Mouse (Mus musculus): ENCODE measurements around the gene Gzmk. TPM values are rescaled to one million over a fixed set of nuclear protein-coding genes. Genes with fewer than 3 reads are reported as not detected.

Gene Gzmk
- total RNA-seq, 1 experiment, result not detected

- 0 out of 4 replicates have a peak, but pooled peaks cover 0 to 2% of the 10 kb centered on the region in 2 experiments for H3K4me1 ChIP-seq (ENCODE audit: control insufficient read depth in 2 of 2, insufficient read depth in 2 of 2, low read length in 2 of 2, poor library complexity in 1 of 2)
- no peak for TF ChIP-seq ZNF384 (IDR thresholded peaks at IDR 0.05; ENCODE audit: low read depth, low read length)
- TF ChIP-seq HCFC1 (IDR thresholded peaks at IDR 0.05; ENCODE audit: borderline replicate concordance, insufficient read depth, low read length), result no peak
- TF ChIP-seq CHD2 (IDR thresholded peaks at IDR 0.05; ENCODE audit: low read depth, low read length), result no peak
- no peak for TF ChIP-seq ZC3H11A (IDR thresholded peaks at IDR 0.05; ENCODE audit: borderline replicate concordance, low read depth, low read length)
- no peak for TF ChIP-seq MAFK (IDR thresholded peaks at IDR 0.05; ENCODE audit: insufficient read depth, low read depth, low read length)
- DNase-seq (ENCODE audit: low read depth, low spot score), result no peak
- H3K4me3 ChIP-seq (ENCODE audit: insufficient read depth in 1 of 2, low read depth in 1 of 2, low read length in 2 of 2, poor library complexity in 1 of 2, severe bottlenecking in 1 of 2), result no peak overlapping the region
- no peaks in the 10 kb centered on the region; the same call in 1 of the 2 replicates for H3K36me3 ChIP-seq (ENCODE audit: control insufficient read depth, insufficient read depth, low read length, poor library complexity, severe bottlenecking)
- in situ Hi-C loops (cut with MboI; ENCODE audit: low sequenced_read_pairs in 2 of 2, unreplicated experiment in 2 of 2), result no loop called here
- no peak overlapping the region for H3K27ac ChIP-seq (ENCODE audit: insufficient read depth, low read depth, low read length, poor library complexity, severe bottlenecking)
- no peaks in the 10 kb centered on the region for H3K9me3 ChIP-seq (ENCODE audit: control insufficient read depth, insufficient read depth, low read depth, low read length)
- H3K9ac ChIP-seq (ENCODE audit: insufficient read depth, low read depth, low read length, poor library complexity, severe bottlenecking), result no peak overlapping the region
Measured at GRCm38 (mm10) chr13:113151556-113151955, 74.2 kb downstream of the Gzmk start.

- no peak for DNase-seq (ENCODE audit: low read depth, low spot score)
Measured at GRCm38 (mm10) chr13:113139597-113139996, 86.1 kb downstream of the Gzmk start.

GRCm38 (mm10) chr13:113129974-113130373, 95.7 kb downstream of the Gzmk start:
- Histone ChIP-seq H3K9me3 (ENCODE audit: control insufficient read depth, insufficient read depth, low read depth, low read length) (no peaks in the 10 kb centered on the region), H3K27ac (ENCODE audit: insufficient read depth, low read depth, low read length, poor library complexity, severe bottlenecking) (no peak overlapping the region), H3K36me3 (ENCODE audit: control insufficient read depth, insufficient read depth, low read length, poor library complexity, severe bottlenecking) (no peaks in the 10 kb centered on the region), H3K9ac (ENCODE audit: insufficient read depth, low read depth, low read length, poor library complexity, severe bottlenecking) (no peak overlapping the region), H3K4me3 (ENCODE audit: insufficient read depth in 1 of 2, low read depth in 1 of 2, low read length in 2 of 2, poor library complexity in 1 of 2, severe bottlenecking in 1 of 2) (no peak overlapping the region), H3K4me1 (ENCODE audit: control insufficient read depth in 2 of 2, insufficient read depth in 2 of 2, low read length in 2 of 2, poor library complexity in 1 of 2) (no peaks in the 10 kb centered on the region)
- TF ChIP-seq CHD2 (IDR thresholded peaks at IDR 0.05; ENCODE audit: low read depth, low read length) (no peak), HCFC1 (IDR thresholded peaks at IDR 0.05; ENCODE audit: borderline replicate concordance, insufficient read depth, low read length) (no peak), MAFK (IDR thresholded peaks at IDR 0.05; ENCODE audit: insufficient read depth, low read depth, low read length) (no peak), ZC3H11A (IDR thresholded peaks at IDR 0.05; ENCODE audit: borderline replicate concordance, low read depth, low read length) (no peak), ZNF384 (IDR thresholded peaks at IDR 0.05; ENCODE audit: low read depth, low read length) (no peak)
- in situ Hi-C loops (cut with MboI; ENCODE audit: low sequenced_read_pairs in 2 of 2, unreplicated experiment in 2 of 2), result no loop called here
- no peak for DNase-seq (ENCODE audit: low read depth, low spot score)

More at GRCm38 (mm10) chr13:113139597-113139996, 86.1 kb downstream of the Gzmk start:
- Histone ChIP-seq H3K36me3 (ENCODE audit: control insufficient read depth, insufficient read depth, low read length, poor library complexity, severe bottlenecking) (no peaks in the 10 kb centered on the region), H3K27ac (ENCODE audit: insufficient read depth, low read depth, low read length, poor library complexity, severe bottlenecking) (no peak overlapping the region), H3K9ac (ENCODE audit: insufficient read depth, low read depth, low read length, poor library complexity, severe bottlenecking) (no peak overlapping the region), H3K9me3 (ENCODE audit: control insufficient read depth, insufficient read depth, low read depth, low read length) (no peaks in the 10 kb centered on the region), H3K4me3 (ENCODE audit: insufficient read depth in 1 of 2, low read depth in 1 of 2, low read length in 2 of 2, poor library complexity in 1 of 2, severe bottlenecking in 1 of 2) (no peak overlapping the region), H3K4me1 (ENCODE audit: control insufficient read depth in 2 of 2, insufficient read depth in 2 of 2, low read length in 2 of 2, poor library complexity in 1 of 2) (peaks cover 0 to 2% of the 10 kb centered on the region in 2 experiments; a peak in 1 of 4 replicates)
- in situ Hi-C loops (cut with MboI; ENCODE audit: low sequenced_read_pairs in 2 of 2, unreplicated experiment in 2 of 2), result no loop called here
- TF ChIP-seq CHD2 (IDR thresholded peaks at IDR 0.05; ENCODE audit: low read depth, low read length) (no peak), ZC3H11A (IDR thresholded peaks at IDR 0.05; ENCODE audit: borderline replicate concordance, low read depth, low read length) (no peak), ZNF384 (IDR thresholded peaks at IDR 0.05; ENCODE audit: low read depth, low read length) (no peak), MAFK (IDR thresholded peaks at IDR 0.05; ENCODE audit: insufficient read depth, low read depth, low read length) (no peak), HCFC1 (IDR thresholded peaks at IDR 0.05; ENCODE audit: borderline replicate concordance, insufficient read depth, low read length) (no peak)

Other genes with a start within 250 kb of the Gzmk start
- 10.8 and 13.1 TPM in 2 replicates for gene Ccno, start 238.1 kb downstream of the Gzmk start, total RNA-seq (2012; rRNA removed)
- gene Mcidas, start 232.1 kb downstream of the Gzmk start, total RNA-seq (2012; rRNA removed), result not detected in 2 replicates
- gene Cdc20b, start 190.8 kb downstream of the Gzmk start, total RNA-seq (2012; rRNA removed), result 0.16 and 0.49 TPM in 2 replicates
- 17.0 and 35.5 TPM in 2 replicates for gene Gpx8, start 179.5 kb downstream of the Gzmk start, total RNA-seq (2012; rRNA removed)
- gene Gzma, start 124.9 kb downstream of the Gzmk start, total RNA-seq (2012; rRNA removed), result not detected in 2 replicates
- gene Esm1, start 16.2 kb downstream of the Gzmk start, total RNA-seq (2012; rRNA removed), result not detected in 2 replicates
- 4.1 and 6.6 TPM in 2 replicates for gene BC067074, start 67.3 kb upstream of the Gzmk start, total RNA-seq (2012; rRNA removed)

All from ES-E14 (cell line).